In genomic region chr17:74749659-74750058, GRCm38 (mm10) we compare ENCODE assay signal across 15 mouse cellular contexts.
"Had no signal": no experiment of that assay in that cellular context is flagged by ENCODE, and none has a peak within 500 bp of the region (broad histone marks: within the 10 kb centered on the region; RNA-seq: fewer than 3 reads in every experiment).

No protein-coding gene starts in this region.

- DNase-seq: retina, postnatal 1 day; right cerebral cortex, adult 18-20 months; right cerebral cortex, postnatal 14 days; right cerebral cortex, postnatal 25 days; right cerebral cortex, postnatal 4 days; spleen, adult 18-20 months; thymus, adult 18-20 months; thymus, adult 2 months; thymus, postnatal 14 days; thymus, postnatal 25 days; thymus, postnatal 36 days; thymus, postnatal 4 days had no signal

- H3K27me3 ChIP-seq: neural tube, embryonic 13.5 days; neural tube, embryonic 15.5 days; stomach, embryonic 15.5 days had no signal

- H3K36me3 ChIP-seq: neural tube, embryonic 15.5 days; stomach, embryonic 15.5 days had no signal

- H3K4me3 ChIP-seq: neural tube, embryonic 13.5 days; neural tube, embryonic 15.5 days; stomach, embryonic 15.5 days had no signal

- H3K4me2 ChIP-seq: neural tube, embryonic 13.5 days; neural tube, embryonic 15.5 days; stomach, embryonic 15.5 days had no signal
